Mouse (Mus musculus): ENCODE measurements around the gene Tnfrsf26. TPM values are rescaled to one million over a fixed set of nuclear protein-coding genes. Genes with fewer than 3 reads are reported as not detected.
A peak's percentile ranks its signal among the peaks of the same experiment; 100 is the strongest.

The Tnfrsf26 gene
- total RNA-seq, 2 experiments from 2014 or later: 20.1 to 31.6 TPM

DNA sequence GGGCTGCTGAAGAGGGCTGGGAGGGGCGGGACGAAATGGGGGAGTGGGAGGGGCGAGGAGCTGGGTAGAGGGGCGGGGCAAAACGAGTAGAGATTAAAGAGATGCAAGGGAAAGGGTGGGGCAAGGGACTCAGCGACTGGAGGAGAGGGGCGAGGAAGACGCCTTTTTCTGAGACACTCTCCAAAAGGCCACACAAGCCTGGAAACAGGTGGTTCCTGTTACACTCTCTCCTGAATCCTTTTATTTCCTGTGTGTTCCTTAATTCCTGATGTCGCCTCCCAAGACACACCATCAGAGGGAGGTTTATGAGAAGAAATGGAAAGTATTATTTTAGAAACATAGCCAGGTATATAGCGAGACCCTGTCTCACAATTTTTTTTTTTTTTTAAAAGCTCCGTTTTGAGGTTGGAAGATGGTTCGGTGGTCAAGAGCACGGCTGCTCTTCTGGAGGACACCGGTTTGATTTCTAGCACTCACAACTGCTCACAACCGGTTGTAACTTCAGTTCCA lies 28.2 kb downstream of the Tnfrsf26 start:
- no peak for ATAC-seq (replicated peaks; ENCODE audit: poor library complexity)

DNA sequence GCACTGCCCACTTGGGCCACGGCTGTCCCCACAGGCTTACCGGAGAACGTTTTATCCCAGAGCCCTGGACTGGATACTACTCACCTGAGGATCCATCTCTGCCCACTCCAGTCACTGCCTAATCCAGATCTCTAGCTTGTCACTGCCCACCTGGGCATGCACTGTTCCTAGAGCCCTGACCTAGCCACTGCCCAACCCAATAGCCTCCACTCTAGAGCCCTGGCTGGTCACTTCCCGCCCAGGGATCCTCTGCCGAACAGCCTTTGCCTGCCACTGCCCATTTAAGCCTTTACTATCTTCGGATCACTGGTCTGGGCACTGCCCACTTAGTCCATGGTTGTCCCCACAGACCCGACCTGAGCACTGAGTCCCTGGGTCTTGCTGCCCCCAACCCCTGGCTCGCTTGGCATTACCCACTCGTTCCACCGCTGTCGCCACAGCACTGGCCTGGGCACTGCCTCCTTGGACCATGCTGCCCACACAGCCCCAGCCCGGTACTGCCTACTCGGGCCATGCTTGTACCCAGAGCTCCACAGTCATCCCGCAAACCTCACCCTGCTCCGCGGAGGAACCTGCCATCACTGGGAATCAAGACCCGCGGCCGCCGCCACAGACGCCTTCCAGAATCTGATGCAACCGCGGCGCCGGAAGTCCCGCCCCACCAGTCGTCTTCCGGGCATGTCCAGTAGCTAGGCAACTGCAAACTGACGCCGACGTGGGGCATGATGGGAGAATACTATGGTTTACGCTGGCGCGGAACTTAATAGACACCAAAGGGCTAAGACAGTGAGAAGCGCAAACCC lies 28.9 kb downstream of the Tnfrsf26 start, which contains the start of gene Cars:
Cars (minus strand) TSS at position 663 of the 803 bp plus-strand sequence.
- peak; percentile 93 for ATAC-seq (replicated peaks; ENCODE audit: poor library complexity)

DNA sequence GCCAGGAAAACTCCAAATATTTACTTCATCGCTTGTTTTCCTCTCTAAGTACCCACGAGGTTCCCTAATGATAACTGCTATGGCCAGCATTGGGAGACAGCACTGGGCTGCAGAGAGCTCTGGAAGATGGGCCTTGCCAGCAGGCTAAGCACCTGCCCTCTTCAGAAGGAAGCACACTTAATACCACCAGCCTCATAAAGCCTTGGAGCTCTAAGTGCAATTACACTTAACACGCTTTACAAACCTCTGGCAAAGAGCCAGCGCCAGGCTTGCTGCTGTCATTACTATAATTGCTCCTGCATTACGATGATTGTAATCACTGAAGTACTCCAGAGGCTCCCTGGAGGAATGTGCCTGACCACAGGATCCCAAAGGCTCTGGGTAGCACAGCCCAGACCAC lies 33.7 kb downstream of the Tnfrsf26 start:
- no peak for ATAC-seq (replicated peaks; ENCODE audit: poor library complexity)

DNA sequence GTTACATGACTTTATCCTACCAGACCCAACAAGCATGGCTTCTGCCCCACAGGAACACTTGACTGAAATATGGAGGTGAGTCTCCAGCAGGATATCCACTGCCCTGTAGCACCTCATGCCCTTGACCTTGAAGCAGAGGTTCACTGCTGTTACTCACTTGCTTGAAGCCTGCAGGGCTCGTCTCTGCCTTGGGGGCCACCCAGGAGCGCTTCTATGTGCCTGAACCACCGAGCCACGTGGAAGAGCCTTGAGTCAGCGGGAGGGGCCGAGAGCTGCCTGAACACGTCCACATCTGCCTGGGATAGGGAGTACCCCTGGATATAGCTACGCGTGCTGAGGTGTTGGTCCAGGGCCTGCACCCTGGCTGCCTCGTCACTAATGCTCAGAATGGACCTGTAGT lies 36.3 kb downstream of the Tnfrsf26 start:
- ATAC-seq (replicated peaks; ENCODE audit: poor library complexity): no peak

DNA sequence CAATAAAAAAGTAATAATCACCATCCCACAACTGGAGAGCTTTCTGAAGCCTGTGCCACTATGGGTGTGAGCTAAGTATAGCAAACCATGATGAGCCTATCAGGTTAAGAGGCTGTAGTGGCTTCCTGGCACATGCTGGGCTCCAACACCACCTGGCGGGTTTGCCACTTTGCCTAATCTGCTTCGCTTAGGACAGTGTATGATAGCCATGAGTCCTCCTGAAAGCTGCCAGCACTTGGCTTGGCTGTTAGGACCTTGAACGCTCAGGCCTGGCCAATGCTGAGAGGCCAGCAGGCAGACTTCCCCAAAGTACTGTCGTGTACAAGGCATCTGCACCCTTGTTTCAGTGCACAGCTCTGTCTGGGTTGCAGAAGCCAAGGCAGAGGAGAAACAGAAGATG lies 40.5 kb downstream of the Tnfrsf26 start:
- no peak for ATAC-seq (replicated peaks; ENCODE audit: poor library complexity)

DNA sequence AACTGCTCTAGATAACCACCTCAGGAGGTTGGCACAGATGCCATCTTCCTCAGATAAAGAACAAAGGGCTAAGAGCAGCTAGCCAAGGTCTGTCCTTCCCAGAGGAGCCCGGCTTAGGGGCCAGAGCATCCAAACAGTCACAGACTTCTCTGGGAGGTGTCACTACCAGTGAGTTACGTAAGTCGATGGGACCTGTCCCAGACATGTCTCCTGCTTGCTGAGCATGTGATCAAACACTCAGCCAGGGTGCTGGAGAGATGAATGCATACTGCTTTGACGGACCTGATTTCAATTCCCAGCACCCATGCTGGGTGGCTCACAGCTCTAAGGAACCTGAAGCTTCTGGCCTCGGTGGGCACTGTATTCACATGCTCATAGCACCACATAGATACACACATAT lies 40.9 kb downstream of the Tnfrsf26 start:
- no peak for ATAC-seq (replicated peaks; ENCODE audit: poor library complexity)

DNA sequence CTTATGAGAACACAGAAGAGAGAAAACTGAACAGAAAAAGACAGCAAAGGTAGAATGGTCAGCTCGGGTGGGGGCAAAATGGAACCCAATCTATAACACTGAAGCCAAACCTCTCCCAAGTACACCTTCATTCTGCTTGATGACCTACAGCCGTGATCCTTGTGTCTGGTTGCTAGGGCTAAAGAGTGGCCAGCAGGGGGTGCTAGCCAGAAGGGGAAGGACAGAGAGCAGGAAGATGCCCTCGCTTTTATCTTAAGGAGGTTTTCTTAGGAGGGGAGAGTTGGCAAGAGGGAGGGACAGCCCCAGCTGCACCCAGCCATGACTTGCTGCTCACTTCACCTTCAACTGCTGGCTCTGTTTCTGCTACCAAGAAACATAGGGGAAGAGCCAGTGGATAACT lies 44.6 kb downstream of the Tnfrsf26 start:
- ATAC-seq (replicated peaks; ENCODE audit: poor library complexity): peak; percentile 96

DNA sequence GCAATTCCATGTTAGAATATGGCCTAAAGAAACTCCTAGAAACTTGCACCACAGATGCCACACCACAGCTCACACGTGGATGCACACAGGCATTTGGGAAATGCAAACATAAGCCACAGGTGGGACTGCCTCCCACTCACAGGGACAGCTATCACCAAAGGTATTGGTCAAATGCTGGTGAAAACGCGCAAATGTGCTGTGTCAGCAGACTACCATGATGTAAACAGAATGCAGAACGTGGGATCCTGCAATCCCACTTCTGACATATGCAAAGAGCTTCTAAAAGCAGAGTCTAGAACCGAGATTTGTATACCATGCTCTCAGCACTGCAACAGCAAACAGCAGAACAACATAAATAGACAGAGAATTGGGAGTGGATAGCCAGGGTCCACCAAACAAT lies 45.5 kb downstream of the Tnfrsf26 start:
- ATAC-seq (replicated peaks; ENCODE audit: poor library complexity): no peak

DNA sequence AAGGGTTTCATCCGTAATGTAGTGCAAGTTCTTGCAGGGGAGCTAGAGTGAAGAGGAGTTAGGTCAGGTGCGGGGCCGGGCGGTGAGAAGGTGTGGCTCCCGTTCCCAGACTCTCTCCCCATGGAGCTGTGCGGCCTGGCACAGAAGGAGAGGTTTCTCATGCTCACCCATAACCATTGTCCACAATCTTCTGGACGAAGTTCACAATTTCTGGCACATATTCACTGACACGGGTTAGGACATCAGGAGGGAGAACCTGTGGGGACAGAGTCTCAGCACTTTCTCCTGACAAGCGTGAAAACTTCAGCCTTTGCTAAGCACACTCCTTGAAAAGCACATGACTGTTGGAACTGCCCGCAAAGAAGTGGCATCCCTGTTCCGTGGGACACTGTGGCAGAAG lies 52.8 kb downstream of the Tnfrsf26 start:
- no peak for ATAC-seq (replicated peaks; ENCODE audit: poor library complexity)

DNA sequence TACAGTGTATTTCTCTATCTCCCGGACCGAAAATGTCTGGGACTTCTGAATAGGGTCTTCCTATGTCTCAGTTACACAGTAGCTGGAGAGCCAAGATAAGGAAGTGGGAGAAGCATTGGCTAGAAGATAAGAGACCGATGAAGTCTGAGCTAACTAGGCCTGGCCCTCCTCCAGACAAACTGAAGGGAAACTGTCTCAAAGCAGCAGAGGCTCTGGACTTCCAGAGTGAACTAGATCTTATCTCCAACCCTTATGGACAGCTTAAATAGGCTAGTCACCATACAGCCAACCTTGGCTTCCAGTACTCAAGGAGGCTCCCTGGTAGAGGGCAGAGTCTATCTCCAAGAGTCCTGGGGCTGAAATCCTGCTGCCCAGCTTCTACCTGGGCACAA lies 62.9 kb downstream of the Tnfrsf26 start:
- ATAC-seq (replicated peaks; ENCODE audit: poor library complexity): peak; percentile 85

DNA sequence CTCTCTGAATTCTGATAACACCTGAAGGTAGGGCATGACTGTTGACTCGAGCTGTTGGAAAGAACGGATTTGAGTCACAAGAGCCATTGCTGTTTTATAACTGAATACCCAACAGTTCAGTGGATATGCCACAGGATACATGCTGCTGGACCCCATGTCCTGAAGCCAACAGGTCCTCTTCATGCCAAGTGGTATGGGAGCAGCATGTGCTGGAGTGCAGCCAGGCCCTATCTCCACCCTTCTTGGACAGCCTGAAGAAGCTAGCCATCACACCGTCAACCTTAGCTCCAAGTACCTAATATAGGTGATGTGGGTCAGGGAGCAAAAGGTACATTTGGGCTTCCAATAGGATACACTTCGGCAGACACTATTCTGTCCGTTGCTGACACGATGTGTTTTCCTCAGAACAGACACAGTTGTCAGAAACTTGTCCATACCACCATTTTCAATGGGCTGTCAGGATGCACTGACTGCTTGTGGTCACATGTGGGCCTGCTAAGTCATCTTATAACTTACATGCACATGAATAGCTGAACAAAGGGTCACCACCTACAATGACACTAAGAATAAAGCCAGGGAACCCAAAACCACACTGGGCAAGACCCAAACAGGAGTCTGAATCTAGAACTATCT lies 63.4 kb downstream of the Tnfrsf26 start:
- ATAC-seq (replicated peaks; ENCODE audit: poor library complexity): peak; percentile 62

DNA sequence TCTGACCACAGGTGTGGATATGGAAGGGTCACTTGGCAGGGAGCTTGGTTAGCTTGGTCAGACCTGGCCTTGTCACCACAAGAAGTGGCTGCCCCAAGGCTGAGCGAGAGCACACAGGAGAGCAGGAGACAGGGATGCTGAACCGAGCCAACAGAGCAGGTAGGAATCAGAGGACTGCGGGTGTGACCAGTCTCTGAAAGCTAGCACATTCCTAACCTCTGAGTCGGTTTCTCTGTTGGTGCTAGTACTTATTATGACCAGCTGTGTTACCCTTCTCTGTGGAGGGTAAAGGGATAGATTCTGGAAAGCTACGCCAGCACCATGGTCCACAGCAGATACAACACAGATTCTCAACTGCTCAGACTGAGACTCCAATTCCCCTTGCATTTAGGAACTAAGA lies 64.7 kb downstream of the Tnfrsf26 start:
- ATAC-seq (replicated peaks; ENCODE audit: poor library complexity): no peak

Other genes with a start within 250 kb of the Tnfrsf26 start
- 0.61 and 0.79 TPM in 2 replicates for gene Cdkn1c, start 167.7 kb downstream of the Tnfrsf26 start, total RNA-seq (2015)
- 0.41 and 0.58 TPM in 2 replicates for gene Cdkn1c, start 167.7 kb downstream of the Tnfrsf26 start, total RNA-seq (2017)
- 0.12 and 1.5 TPM in 2 replicates for gene Slc22a18, start 155.0 kb downstream of the Tnfrsf26 start, total RNA-seq (2015)
- gene Slc22a18, start 155.0 kb downstream of the Tnfrsf26 start, total RNA-seq (2017): 0.64 TPM in 1 of 2 replicates, not detected in the other
- gene Phlda2, start 125.6 kb downstream of the Tnfrsf26 start, total RNA-seq (2015): 0.81 and 2.2 TPM in 2 replicates
- not detected in 2 replicates for gene Phlda2, start 125.6 kb downstream of the Tnfrsf26 start, total RNA-seq (2017)
- gene Nap1l4, start 79.6 kb downstream of the Tnfrsf26 start, total RNA-seq (2015): 75.6 and 76.8 TPM in 2 replicates
- 153 and 162 TPM in 2 replicates for gene Nap1l4, start 79.6 kb downstream of the Tnfrsf26 start, total RNA-seq (2017)
- gene Cars, start 28.6 kb downstream of the Tnfrsf26 start, total RNA-seq (2015): 40.3 and 55.4 TPM in 2 replicates
- gene Cars, start 28.6 kb downstream of the Tnfrsf26 start, total RNA-seq (2017): 47.5 and 74.5 TPM in 2 replicates
- 8.3 and 13.6 TPM in 2 replicates for gene Tnfrsf22, start 20.9 kb upstream of the Tnfrsf26 start, total RNA-seq (2015)
- 2.8 and 5.7 TPM in 2 replicates for gene Tnfrsf22, start 20.9 kb upstream of the Tnfrsf26 start, total RNA-seq (2017)
- gene Tnfrsf23, start 57.1 kb upstream of the Tnfrsf26 start, total RNA-seq (2015): 3.9 and 5.8 TPM in 2 replicates
- gene Tnfrsf23, start 57.1 kb upstream of the Tnfrsf26 start, total RNA-seq (2017): 0.20 and 2.1 TPM in 2 replicates
- 2.7 and 3.4 TPM in 2 replicates for gene Osbpl5, start 128.3 kb upstream of the Tnfrsf26 start, total RNA-seq (2015)
- gene Osbpl5, start 128.3 kb upstream of the Tnfrsf26 start, total RNA-seq (2017): 4.4 and 8.6 TPM in 2 replicates
- gene Mrgprg, start 138.3 kb upstream of the Tnfrsf26 start, total RNA-seq (2015): not detected in 2 replicates
- not detected in 2 replicates for gene Mrgprg, start 138.3 kb upstream of the Tnfrsf26 start, total RNA-seq (2017)
- 1.3 and 2.9 TPM in 2 replicates for gene Mrgpre, start 155.8 kb upstream of the Tnfrsf26 start, total RNA-seq (2015)
- 0.17 and 0.95 TPM in 2 replicates for gene Mrgpre, start 155.8 kb upstream of the Tnfrsf26 start, total RNA-seq (2017)
- 4.4 and 7.1 TPM in 2 replicates for gene Nadsyn1, start 194.1 kb upstream of the Tnfrsf26 start, total RNA-seq (2015)
- 9.2 and 9.5 TPM in 2 replicates for gene Nadsyn1, start 194.1 kb upstream of the Tnfrsf26 start, total RNA-seq (2017)
- 26.3 and 29.4 TPM in 2 replicates for gene Dhcr7, start 194.4 kb upstream of the Tnfrsf26 start, total RNA-seq (2015)
- 10.9 and 13.2 TPM in 2 replicates for gene Dhcr7, start 194.4 kb upstream of the Tnfrsf26 start, total RNA-seq (2017)
- gene Gm498, start 238.1 kb upstream of the Tnfrsf26 start, total RNA-seq (2015): not detected in 2 replicates
- not detected in 2 replicates for gene Gm498, start 238.1 kb upstream of the Tnfrsf26 start, total RNA-seq (2017)